Mouse (Mus musculus) gastrocnemius, postnatal 14 days (tissue): Measurements from ENCODE around the gene Gspt1. TPM values are rescaled to one million over a fixed set of nuclear protein-coding genes. Genes with fewer than 3 reads are reported as not detected.
"Not testable (repeated sequence)": the region's sequence is repeated elsewhere in the genome, so short reads cannot be mapped to it uniquely, and the experiment has no call there.

Experiments used
- DNase-seq: peaks from one replicate; pipeline ENCODE4 v3.0.0; 2021; ENCODE audit warnings: mixed read lengths
- intact Hi-C: fragments of 180-260 bp; cut with DNase I; formaldehyde crosslinking; loops from one replicate; pipeline ENCODE4 v1.15.1; 2025; ENCODE audit warnings: low total_unique reads
- long read RNA-seq, 2 experiments: library from polyadenylated mRNA; stranded (forward); transcript quantifications; one replicate each; pipeline ENCODE4 v2.0.0; 2021
- total RNA-seq, 2 experiments: library from RNA; stranded (reverse); gene quantifications; 2 replicates each; pipeline ENCODE4 v1.2.3; 2021

Gspt1 gene
- 10 to 100 TPM; 62.9 to 67.7 TPM for total RNA-seq
- long read RNA-seq, experiment 1, transcript Gspt1-201 (15 exons, 2,898 nt): major isoform, 29 of 56 reads
- long read RNA-seq, experiment 1, transcript Gspt1-205 (15 exons, 3,716 nt): minor isoform, 22 of 56 reads
- long read RNA-seq, experiment 1, partial matches to known transcripts: 2 of 56 reads
- long read RNA-seq, experiment 1, other reads (novel, unspliced or antisense): 3 of 56 reads
- long read RNA-seq, experiment 2, transcript Gspt1-205 (15 exons, 3,716 nt): major isoform, 20 of 39 reads
- long read RNA-seq, experiment 2, transcript Gspt1-201 (15 exons, 2,898 nt): minor isoform, 18 of 39 reads
- long read RNA-seq, experiment 2, partial matches to known transcripts: 0 of 39 reads
- long read RNA-seq, experiment 2, other reads (novel, unspliced or antisense): 1 of 39 reads

- intact Hi-C loops: no loop called here
- peak; percentile 99 for DNase-seq
These were observed at the start of gene Gspt1 for GRCm38 (mm10) chr16:11253898-11254722. TSS of gene Gspt1 (minus strand) at chr16:11254325.

DNA sequence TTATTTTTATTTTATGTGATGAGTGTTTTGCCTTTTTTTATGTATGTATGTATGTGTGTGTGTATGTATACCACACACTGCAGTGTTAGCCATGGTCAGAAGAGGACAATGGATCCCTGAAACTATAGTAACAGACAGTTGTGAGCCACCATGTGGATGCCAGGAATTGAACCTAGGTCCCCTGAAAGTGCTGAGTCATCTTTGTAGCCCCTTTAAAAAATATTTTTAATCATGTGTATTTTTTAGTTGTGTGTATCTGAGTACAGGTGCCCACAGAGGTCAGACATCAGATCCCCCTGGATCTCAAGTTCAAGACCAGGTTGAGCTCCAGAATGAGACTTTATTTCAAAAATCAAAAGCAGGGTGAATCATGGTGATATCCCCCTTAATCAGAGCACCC lies 49.6 kb upstream of the Gspt1 start:
- no peak for DNase-seq
- intact Hi-C loops: no loop called here

DNA sequence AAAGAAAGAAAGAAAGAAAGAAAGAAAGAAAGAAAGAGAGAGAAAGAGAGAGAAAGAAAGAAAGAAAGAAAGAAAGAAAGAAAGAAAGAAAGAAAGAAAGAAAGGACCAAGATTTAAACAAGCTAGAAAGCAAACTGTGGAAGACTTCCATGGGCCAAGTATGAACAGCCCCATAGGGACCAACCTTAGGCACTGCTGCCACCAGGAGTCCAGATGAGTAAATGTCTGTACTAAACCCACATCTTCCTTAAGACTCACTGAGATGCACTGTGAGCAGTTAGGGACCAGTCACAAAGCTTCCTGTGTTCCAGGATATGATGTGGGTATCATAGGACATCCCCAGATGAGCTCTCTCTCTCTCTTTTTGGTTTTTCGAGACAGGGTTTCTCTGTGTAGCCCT lies 43.6 kb upstream of the Gspt1 start:
- DNase-seq, intact Hi-C loops: not testable (repeated sequence)

GRCm38 (mm10) chr16:11295583-11295982 lies 41.5 kb upstream of the Gspt1 start:
- DNase-seq, intact Hi-C loops: not testable (repeated sequence)

DNA sequence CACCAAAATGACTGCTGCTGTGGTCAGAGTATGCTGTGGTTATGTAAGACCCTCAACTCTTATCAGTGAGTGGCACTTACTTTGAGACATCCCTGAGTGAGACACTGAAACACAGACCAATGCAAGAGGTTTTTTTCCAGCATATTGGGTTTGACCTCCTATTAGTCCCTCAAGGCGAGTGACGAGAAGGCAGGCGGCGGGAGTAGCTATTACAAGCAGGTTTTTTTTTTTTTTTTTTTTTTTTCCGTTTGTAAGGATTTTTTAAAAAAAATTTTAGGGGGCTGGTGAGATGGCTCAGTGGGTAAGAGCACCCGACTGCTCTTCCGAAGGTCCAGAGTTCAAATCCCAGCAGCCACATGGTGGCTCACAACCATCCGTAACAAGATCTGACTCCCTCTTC lies 34.7 kb upstream of the Gspt1 start:
- intact Hi-C loops, DNase-seq: not testable (repeated sequence)

GRCm38 (mm10) chr16:11285949-11286348 lies 31.8 kb upstream of the Gspt1 start:
- intact Hi-C loops: no loop called here
- DNase-seq: no peak

DNA sequence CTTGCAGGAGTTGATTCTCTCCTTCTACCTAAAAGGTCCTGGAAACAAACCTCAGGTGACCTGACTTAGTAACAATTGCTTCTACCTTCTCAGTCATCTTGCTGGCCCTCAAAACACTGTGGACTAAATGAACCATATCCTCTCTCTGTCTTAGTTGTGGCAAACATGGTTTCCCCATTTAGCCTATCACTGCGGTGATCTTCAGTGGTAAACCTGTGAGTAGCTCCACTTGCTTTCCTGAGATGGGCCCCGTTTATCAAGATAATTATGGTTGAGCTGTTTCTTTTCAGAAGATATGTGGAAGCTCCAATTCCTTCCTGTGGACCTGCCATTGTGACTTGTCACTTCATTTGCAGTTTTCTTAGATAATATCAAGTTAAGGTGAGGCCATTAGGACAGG lies 30.8 kb upstream of the Gspt1 start:
- intact Hi-C loops: no loop called here
- no peak for DNase-seq

GRCm38 (mm10) chr16:11282655-11283232 lies 28.6 kb upstream of the Gspt1 start:
- intact Hi-C loops: no loop called here
- DNase-seq: no peak

GRCm38 (mm10) chr16:11278778-11279177 lies 24.7 kb upstream of the Gspt1 start:
- intact Hi-C loops: no loop called here
- no peak for DNase-seq

DNA sequence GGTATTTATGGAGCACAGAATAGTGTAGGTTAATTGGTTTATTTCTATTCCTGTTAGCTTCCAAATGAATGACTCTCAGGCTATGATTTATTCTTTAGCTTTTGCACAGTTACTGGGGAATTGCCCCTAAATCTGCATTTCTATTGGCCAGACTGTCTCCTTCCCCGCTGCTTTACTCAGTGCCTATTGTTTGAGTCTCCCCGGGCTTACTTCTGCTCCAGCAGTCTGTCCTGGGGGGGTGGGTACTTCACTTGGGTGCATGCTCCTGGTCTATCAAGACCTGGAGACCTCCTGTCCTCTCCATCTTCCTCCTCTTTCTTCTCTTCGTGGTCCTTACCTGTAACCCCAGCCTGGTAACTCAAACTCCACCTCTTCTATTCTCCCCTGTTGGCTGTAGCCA lies 22.8 kb upstream of the Gspt1 start:
- DNase-seq: no peak
- intact Hi-C loops: no loop called here

DNA sequence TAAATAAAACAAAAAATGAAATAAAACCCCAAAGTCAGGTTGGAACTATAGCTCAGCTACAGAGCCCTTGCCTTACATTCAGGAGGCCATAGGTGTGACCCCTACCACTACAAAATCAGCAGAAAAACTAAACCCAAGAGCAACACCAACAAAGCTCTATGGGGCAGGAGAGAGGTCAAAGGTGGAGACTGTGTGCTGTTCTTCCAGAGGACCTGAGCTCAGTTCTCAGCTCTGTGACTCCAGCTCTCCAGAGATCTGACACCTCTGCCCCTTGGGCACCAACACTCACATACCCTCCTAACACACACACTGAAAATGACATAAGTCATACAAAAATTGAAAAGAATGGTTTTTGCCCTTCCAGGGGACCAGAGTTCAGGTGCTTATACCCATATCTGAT lies 16.9 kb upstream of the Gspt1 start:
- intact Hi-C loops: no loop called here

DNA sequence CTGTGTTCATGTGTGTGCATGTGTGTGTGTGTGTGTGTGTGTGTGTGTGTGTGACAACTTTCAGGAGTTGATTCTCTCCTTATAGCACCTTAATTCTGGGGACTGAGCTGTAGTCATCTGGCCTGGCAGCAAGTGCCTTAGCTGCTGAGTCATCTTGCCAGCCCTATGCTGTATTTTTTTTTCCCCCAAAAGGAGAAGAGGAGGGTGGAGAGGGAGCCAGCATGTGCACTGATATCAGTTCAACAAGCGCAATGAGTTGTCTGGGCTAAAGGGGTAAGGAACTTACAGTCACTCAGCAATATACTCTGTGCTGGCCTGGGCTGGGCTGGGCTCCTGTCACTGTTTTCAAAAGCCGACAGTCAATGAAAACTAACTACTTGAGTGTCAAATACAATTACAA lies 16.5 kb upstream of the Gspt1 start:
- intact Hi-C loops: no loop called here
- no peak for DNase-seq

More for the DNA sequence above, 16.9 kb upstream of the Gspt1 start:
- DNase-seq: no peak

DNA sequence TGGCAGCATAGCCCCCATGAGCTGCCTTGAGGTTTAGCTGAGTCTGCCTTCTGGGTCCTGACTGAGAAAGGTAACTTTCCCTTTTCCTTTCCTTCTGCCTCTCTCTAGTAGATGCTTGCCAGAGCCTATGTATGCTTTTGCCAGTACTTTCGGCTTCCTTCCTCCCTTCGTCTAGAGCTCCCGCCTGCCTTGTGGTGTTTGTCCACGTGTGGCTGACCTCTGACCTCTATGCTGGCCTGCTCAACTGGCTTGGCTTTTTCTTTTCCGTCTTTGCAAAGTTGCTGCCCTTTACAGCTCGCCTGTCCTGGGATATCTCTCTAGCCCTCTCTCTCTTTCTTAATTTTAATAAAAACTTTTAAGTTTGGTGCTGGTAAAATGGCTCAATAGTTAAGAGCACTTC lies 15.7 kb upstream of the Gspt1 start:
- intact Hi-C loops: loop anchor here (10.0 kb wide), 1 partner anchor 135 kb away; no protein-coding TSS in a partner anchor
- DNase-seq: no peak

DNA sequence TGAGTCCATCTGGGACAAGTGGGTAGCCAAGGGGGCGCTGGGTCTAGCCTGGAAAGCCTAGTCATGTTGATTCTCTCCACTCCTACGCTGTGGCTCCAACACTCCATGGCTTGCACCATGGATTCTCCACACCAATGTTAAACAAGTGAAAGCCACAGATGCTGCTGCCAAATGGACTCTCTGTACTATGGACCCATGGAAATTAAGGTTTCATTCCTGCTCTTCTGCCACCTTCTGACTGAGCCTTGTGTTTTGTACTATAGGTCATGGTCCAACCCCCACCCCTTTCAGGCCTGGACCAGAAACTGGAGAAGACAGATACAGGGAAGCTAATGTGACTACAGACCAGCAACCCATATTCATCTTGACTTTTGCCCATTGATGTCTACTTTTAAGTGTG lies 12.4 kb upstream of the Gspt1 start:
- DNase-seq: no peak
- intact Hi-C loops: loop anchor here (10.0 kb wide), 1 partner anchor 138 kb away; no protein-coding TSS in a partner anchor

GRCm38 (mm10) chr16:11263266-11263665 lies 9.1 kb upstream of the Gspt1 start:
- intact Hi-C loops: loop anchor here (10.0 kb wide), 1 partner anchor 142 kb away; no protein-coding TSS in a partner anchor
- no peak for DNase-seq

DNA sequence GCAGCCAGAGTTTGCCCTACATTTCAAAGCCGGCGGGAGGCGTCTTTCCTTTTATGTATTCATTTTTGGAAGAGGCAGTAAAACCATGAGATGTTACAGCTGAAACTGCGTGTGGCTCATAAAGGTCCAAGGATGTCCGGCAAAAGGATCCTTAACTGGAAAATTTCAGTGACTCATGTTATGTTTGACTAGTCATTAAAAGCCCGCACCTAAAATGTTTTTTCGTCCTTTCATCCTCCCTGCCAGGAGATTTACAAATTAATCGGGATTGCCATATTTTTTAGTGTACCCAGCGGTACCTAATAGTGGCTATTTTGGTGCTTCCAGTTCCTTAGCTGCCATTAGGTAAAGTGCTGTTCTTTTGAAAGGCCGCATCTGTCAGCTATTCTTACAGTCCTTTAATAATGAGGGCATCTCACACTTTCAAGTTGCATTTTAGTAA lies 619 bp upstream of the Gspt1 start:
- intact Hi-C loops: no loop called here
- DNase-seq: no peak

DNA sequence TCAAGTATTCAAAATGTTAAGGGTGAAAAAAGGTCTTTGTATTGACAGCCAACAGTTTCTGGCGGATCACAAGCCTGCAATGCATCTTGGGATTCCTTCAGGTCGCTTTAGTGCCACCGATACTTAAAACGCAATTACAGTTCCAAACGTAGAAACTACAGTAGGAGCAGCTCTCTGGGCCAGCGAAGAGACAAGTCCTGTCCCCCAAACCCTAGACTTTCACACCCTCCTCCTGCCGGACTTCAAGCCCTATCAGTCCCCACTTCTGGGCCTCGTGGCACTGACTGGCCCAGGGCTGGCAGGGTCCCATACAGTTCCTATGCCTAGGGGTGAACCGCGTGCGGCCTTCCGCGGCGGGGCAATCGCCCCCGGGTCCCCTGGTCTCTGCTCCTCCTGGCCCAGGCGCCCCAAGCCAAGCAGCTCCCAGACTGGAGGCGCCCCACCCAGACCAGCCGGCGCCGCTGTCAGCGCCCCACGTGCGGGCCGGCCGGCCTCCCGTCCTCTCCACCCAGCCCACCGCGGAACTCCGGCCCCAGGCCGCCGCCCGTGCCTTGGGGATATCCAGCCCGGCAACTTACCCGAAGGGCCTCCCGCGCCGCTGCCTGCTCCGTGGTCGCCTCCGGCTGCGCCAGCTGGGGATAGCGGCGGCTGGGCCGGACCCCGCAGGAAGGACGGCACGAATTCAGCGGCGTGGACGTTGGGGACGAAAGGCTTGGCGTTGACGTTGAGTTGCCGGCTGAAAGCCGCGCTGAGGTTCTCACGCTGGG lies 877 bp downstream of the Gspt1 start:
- peak; percentile 56 for DNase-seq
- intact Hi-C loops: no loop called here

DNA sequence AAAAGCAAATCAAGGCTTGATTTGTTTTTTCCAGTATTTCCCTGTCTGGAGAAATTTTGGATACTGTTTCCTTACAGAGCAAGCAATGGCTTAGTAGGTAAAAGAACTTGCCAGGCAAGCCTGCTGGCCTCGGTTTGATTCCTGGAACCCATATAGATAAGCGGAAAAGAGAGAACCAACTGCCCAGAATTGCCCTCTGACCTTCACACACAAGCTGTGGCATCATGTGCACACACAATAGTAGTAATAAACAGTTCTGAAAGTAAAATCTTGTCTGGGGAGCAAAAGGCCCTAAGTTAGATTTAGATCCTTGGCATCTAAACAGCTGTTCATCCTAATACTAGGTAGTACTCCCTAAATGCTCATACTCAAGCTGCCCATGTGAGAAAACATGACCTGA lies 6.3 kb downstream of the Gspt1 start:
- intact Hi-C loops: no loop called here
- DNase-seq: no peak

DNA sequence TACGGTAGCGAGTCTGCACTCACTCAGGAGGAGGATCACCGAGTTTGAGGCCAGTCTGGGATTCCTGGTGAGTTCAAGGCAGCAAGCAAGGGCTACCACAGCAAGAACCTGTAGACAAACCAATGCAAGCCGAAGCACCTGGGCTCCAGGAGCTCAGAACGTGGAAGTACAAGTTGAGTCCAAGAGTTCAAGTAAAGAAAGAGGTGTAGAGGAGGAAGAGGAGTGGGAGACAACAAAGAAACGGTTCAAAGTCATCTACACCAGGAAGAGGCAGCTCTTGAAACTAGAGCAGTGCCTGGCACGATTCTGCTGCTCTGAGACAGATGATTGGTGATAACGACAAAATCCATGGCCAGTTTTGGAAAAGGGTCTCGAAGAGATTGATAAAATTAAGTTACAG lies 8.4 kb downstream of the Gspt1 start:
- intact Hi-C loops: no loop called here
- DNase-seq: no peak
